Mouse (Mus musculus) cortical plate, adult 2 months (tissue): ENCODE data around the gene Golga5.
"Not testable (repeated sequence)": the region's sequence is repeated elsewhere in the genome, so short reads cannot be mapped to it uniquely, and the experiment has no call there.

Experiments used
- CTCF ChIP-seq: fragments of 200-500 bp; IDR thresholded peaks from 2 replicates; pipeline ENCODE4 v1.5.1; 2011; ENCODE audit warnings: mild to moderate bottlenecking, control low read depth, low read length; ENCODE audit not compliant: insufficient read depth; ENCODE audit errors: extremely low read depth
- POLR2A ChIP-seq: fragments of 200-500 bp; IDR thresholded peaks from 2 replicates; pipeline ENCODE4 v1.6.1; 2011; ENCODE audit warnings: mild to moderate bottlenecking, low read length, control low read depth; ENCODE audit not compliant: insufficient read depth; ENCODE audit errors: extremely low read depth

- not testable (repeated sequence) for TF ChIP-seq CTCF, POLR2A
These were observed 26.8 kb downstream of the Golga5 start for GRCm38 (mm10) chr12:102495754-102496153.
